Mouse (Mus musculus): ENCODE measurements around the gene Wdr18.

DNA sequence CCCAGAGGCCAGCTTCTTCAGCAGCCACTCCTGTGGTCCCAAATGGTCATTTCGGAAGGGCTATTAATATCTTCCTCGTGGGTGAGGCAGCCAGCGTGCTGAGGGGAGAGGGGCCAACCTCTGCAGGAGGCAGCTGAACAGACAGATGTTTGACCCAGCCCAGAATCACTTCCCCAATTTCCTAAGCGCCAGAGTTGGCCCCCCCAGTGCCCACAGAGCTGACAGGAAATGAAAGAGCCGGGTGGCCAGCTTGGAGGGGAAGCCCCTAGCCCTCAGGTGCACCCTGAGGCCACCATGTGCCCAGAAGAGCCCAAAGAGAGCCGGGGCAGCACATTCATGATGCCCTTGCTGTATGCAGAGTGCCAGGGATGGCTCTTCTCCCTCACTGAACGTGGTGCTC lies 19.2 kb upstream of the Wdr18 start:
- TF ChIP-seq CTCF (IDR thresholded peaks at IDR 0.05; ENCODE audit: low read depth, low read length) (no peak), GATA1 (IDR thresholded peaks at IDR 0.05; ENCODE audit: borderline replicate concordance, low read length) (no peak)

Measured in G1E (cell line).